Mouse (Mus musculus): ENCODE results near the gene Capn15. TPM values are rescaled to one million over a fixed set of nuclear protein-coding genes. Genes with fewer than 3 reads are reported as not detected.
A peak's percentile ranks its signal among the peaks of the same experiment; 100 is the strongest.

Capn15 gene
- polyA plus RNA-seq, 1 experiment from 2014 or later, result 27.5 TPM

DNA sequence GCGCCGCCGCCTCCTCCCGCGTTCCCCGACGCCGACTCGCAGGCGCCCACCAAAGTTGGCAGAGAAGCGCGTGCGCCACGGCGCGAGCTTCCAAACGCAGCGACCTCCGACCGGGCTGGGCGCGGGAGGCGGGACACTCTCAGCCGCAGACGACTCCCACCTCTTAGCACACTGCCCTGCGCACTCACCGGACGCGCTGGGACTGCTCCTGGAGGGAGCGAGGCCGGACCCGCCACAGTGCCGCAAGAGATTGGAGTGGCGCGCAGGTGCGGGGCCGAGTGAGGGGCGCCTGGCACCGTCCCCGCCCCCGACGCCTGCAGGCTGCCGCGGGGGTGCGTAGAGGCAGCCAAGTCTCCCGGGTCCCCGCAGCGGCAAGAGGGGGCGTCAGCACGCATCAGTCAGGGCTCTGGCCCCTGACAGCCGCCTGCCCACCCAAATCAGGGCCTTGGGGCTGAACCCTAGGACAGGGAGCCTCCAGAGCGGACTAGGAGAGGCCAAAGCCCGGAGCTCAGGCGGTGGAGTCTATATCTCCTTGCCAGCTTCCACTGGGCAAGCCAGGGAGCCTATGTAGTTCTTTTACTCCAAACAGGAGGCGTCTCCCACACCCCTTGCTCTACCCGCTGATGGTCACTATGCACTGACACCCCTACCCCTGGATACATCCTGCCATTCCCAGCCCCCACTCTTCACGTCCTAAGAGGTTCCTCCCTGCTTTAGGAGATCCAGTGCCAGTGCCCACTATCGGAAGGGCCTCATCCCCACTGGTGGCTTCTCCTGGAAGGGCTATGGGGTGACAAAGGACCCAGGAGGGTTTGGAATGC, 33.6 kb downstream of the Capn15 start, which contains the start of gene A930017K11Rik:
TSS of gene A930017K11Rik (minus strand) at position 763 of the 821 bp plus-strand sequence.
- ATAC-seq (ENCODE audit: low FRiP score) (no peak), DNase-seq (ENCODE audit: low spot score) (no peak)
- no peaks in the 10 kb centered on the region for H3K36me3 ChIP-seq (replicated peaks; ENCODE audit: control insufficient read depth, insufficient read depth)
- H3K27me3 ChIP-seq (ENCODE audit: control insufficient read depth, insufficient read depth, low read length), result peaks cover 41% of the 10 kb centered on the region
- H3K4me3 ChIP-seq (replicated peaks; ENCODE audit: low read length), result peak within 1 kb of the TSS; percentile 29
- H3K9me3 ChIP-seq (ENCODE audit: control insufficient read depth, low read length), result no peaks in the 10 kb centered on the region
- no peak within 1 kb of the TSS for H3K9ac ChIP-seq
- peak within 1 kb of the TSS; percentile 56 for H3K4me2 ChIP-seq (replicated peaks)
- peaks cover 11% of the 10 kb centered on the region for H3K4me1 ChIP-seq (replicated peaks; ENCODE audit: control insufficient read depth, insufficient read depth, low read length)
- under 1% methylated on average over 56 of the region's 58 CpGs for WGBS
- no peak within 1 kb of the TSS for H3K27ac ChIP-seq

DNA sequence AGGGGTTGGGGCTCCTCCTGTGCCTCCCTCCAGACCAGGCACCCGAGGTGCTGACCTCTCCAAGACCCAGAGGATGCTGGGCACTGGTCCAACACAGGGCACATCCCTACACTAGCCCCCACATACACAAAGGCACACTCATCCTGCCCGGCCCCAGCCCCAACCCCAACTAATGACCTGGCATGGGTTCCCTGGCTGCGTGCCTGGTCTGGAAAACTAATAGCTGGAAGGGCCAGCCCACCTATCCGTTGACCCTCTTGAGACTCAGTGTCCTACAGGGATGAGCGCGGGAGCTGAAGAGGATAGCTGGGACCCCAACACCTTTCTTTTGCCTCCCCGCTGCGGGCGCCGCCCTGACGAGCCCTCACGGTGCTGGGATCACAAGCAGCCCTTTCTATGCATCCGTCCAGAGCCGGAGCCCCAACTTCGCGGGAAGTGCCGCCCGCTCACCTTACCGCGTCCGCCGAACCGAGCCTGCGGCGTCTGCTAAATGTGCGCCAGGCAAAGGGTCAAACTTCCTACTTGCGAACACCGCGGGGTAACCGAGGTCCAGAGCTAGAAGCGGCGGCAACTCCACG, 34.3 kb downstream of the Capn15 start:
- H3K4me2 ChIP-seq (replicated peaks), result peak overlapping the region; percentile 56
- peak overlapping the region; percentile 29 for H3K4me3 ChIP-seq (replicated peaks; ENCODE audit: low read length)
- H3K27ac ChIP-seq, result no peak overlapping the region
- ATAC-seq (ENCODE audit: low FRiP score) (peak; percentile 3; the same call in 1 of the 2 replicates), DNase-seq (ENCODE audit: low spot score) (no peak)
- H3K9ac ChIP-seq, result no peak overlapping the region
- no peaks in the 10 kb centered on the region for H3K36me3 ChIP-seq (replicated peaks; ENCODE audit: control insufficient read depth, insufficient read depth)
- H3K4me1 ChIP-seq (replicated peaks; ENCODE audit: control insufficient read depth, insufficient read depth, low read length), result peaks cover 11% of the 10 kb centered on the region
- no peaks in the 10 kb centered on the region for H3K9me3 ChIP-seq (ENCODE audit: control insufficient read depth, low read length)
- whole genome bisulfite sequencing, result 1% methylated on average over 33 of the region's 33 CpGs
- H3K27me3 ChIP-seq (ENCODE audit: control insufficient read depth, insufficient read depth, low read length), result peaks cover 41% of the 10 kb centered on the region

DNA sequence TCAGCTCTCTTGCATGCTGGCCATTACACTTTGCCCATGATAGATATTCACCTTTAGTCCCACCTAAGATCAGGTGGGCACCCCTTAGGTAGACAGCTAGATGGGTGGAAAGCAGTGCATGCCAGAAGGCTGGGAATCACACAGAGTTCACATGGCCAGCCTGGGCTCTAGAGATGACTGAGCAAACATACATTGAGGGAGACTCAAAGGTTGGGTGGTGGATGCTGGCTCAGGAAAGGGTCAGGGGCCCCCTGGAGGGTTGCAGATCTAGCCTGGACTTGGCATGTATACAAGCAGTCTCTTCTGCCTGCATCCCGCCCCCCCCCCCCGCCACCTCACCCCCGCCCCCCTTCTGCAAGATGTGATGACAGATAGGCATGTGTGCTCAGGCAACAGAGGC, 34.9 kb downstream of the Capn15 start:
- Histone ChIP-seq H3K4me3 (replicated peaks; ENCODE audit: low read length) (no peak overlapping the region), H3K9ac (no peak overlapping the region), H3K27me3 (ENCODE audit: control insufficient read depth, insufficient read depth, low read length) (peaks cover 41% of the 10 kb centered on the region), H3K36me3 (replicated peaks; ENCODE audit: control insufficient read depth, insufficient read depth) (no peaks in the 10 kb centered on the region), H3K4me1 (replicated peaks; ENCODE audit: control insufficient read depth, insufficient read depth, low read length) (peaks cover 11% of the 10 kb centered on the region), H3K4me2 (replicated peaks) (no peak overlapping the region), H3K9me3 (ENCODE audit: control insufficient read depth, low read length) (no peaks in the 10 kb centered on the region), H3K27ac (no peak overlapping the region)
- no peak for ATAC-seq (ENCODE audit: low FRiP score)
- DNase-seq (ENCODE audit: low spot score), result no peak
- 0% methylated on average over 2 of the region's 3 CpGs for WGBS

DNA sequence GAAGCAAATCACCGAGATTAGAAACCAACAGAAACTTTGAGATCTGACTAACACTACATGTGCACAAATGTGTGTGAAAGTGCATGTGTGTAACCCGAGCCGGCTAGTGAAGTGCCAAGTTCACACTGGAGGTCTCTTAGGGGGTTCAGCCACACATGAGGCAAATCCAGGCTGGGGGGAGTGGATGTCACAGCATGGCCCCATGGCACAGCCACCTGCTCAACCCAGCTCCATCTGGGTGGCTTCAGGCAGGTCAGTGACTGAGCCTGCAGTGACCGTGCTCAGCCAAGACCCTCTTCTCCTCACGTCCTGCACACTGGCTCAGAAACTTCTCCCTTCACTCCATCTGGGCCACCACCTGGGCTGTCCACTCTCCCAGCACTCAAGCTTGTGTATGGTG, 35.6 kb downstream of the Capn15 start:
- peaks cover 11% of the 10 kb centered on the region for H3K4me1 ChIP-seq (replicated peaks; ENCODE audit: control insufficient read depth, insufficient read depth, low read length)
- H3K9ac ChIP-seq, result no peak overlapping the region
- ATAC-seq (ENCODE audit: low FRiP score) (no peak), DNase-seq (ENCODE audit: low spot score) (no peak)
- no peaks in the 10 kb centered on the region for H3K9me3 ChIP-seq (ENCODE audit: control insufficient read depth, low read length)
- no peaks in the 10 kb centered on the region for H3K36me3 ChIP-seq (replicated peaks; ENCODE audit: control insufficient read depth, insufficient read depth)
- 78% methylated on average over 5 of the region's 5 CpGs for WGBS
- H3K4me3 ChIP-seq (replicated peaks; ENCODE audit: low read length), result no peak overlapping the region
- H3K27ac ChIP-seq, result no peak overlapping the region
- H3K27me3 ChIP-seq (ENCODE audit: control insufficient read depth, insufficient read depth, low read length), result peaks cover 41% of the 10 kb centered on the region
- H3K4me2 ChIP-seq (replicated peaks), result no peak overlapping the region

DNA sequence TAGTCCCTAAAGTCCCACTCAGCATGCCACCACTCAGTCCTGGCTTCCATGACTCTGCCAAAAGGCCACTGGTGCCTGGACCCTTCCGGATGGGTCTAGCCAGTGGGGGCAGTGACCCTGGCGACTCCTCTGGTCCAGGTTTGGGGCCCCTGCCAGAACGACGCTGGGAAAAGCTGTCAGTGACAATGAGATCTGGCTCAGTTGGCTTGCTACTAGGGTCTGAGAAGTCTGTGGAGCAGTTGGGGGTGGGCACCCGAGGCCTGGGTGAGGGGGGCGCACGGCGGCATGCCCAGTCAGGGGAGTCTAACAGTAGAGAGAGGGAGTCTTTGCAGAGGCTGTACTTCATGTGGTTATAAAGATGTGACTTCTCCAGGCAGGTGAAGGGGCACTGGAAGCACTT, 37.5 kb downstream of the Capn15 start:
- DNase-seq (ENCODE audit: low spot score) (no peak), ATAC-seq (ENCODE audit: low FRiP score) (no peak)
- Histone ChIP-seq H3K4me1 (replicated peaks; ENCODE audit: control insufficient read depth, insufficient read depth, low read length) (peaks cover 11% of the 10 kb centered on the region), H3K27me3 (ENCODE audit: control insufficient read depth, insufficient read depth, low read length) (peaks cover 35% of the 10 kb centered on the region), H3K9me3 (ENCODE audit: control insufficient read depth, low read length) (no peaks in the 10 kb centered on the region), H3K4me3 (replicated peaks; ENCODE audit: low read length) (no peak overlapping the region), H3K9ac (no peak overlapping the region), H3K27ac (no peak overlapping the region), H3K4me2 (replicated peaks) (no peak overlapping the region), H3K36me3 (replicated peaks; ENCODE audit: control insufficient read depth, insufficient read depth) (no peaks in the 10 kb centered on the region)
- WGBS, result 81% methylated on average over 8 of the region's 8 CpGs

DNA sequence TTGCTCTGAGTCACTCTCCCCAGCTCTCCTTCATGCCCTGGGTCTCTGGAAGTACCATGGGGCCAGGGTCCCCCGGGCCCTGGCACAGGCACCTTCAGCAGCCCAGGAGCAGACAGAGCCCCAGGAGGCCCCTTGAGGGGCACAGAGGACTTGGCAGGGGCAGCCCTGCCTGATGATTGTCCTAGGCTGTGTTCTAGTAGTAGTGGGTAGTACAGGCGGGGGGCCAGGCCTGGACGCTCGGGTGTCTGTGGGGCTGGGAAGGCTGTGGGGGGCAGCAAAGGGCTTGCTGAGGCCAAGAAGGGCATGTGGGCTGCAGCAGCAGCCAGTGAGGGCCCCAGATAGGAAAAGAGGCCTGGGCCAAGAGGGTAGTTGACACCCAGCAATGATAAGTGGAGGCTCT, 38.0 kb downstream of the Capn15 start:
- Histone ChIP-seq H3K36me3 (replicated peaks; ENCODE audit: control insufficient read depth, insufficient read depth) (no peaks in the 10 kb centered on the region), H3K4me2 (replicated peaks) (no peak overlapping the region), H3K4me3 (replicated peaks; ENCODE audit: low read length) (no peak overlapping the region), H3K4me1 (replicated peaks; ENCODE audit: control insufficient read depth, insufficient read depth, low read length) (peaks cover 11% of the 10 kb centered on the region), H3K9me3 (ENCODE audit: control insufficient read depth, low read length) (no peaks in the 10 kb centered on the region), H3K27ac (no peak overlapping the region), H3K9ac (no peak overlapping the region), H3K27me3 (ENCODE audit: control insufficient read depth, insufficient read depth, low read length) (peaks cover 30% of the 10 kb centered on the region)
- DNase-seq (ENCODE audit: low spot score) (no peak), ATAC-seq (ENCODE audit: low FRiP score) (no peak)
- WGBS, result 90% methylated on average over 4 of the region's 4 CpGs

DNA sequence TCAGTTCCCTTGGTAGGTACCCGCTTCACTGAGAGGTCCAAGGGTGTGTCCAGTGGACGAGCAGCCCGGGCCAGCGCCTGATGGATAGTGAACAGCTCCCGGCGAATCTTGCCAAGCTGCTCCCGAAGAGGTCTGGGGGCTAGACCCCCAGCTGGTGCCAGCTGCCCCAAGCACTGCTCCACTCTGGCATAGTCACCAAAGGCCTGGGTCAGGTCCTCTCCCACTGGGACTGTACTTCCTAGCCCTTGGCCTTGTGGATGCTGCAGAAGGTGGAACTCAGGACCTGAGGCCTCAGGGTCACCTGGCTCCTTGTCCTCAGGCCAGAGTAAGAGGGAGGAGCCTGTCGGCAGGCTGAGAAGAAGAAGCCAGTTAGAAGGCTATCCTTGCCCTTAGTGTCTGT, 38.7 kb downstream of the Capn15 start:
- no peak overlapping the region for H3K9ac ChIP-seq
- peaks cover 13% of the 10 kb centered on the region for H3K4me1 ChIP-seq (replicated peaks; ENCODE audit: control insufficient read depth, insufficient read depth, low read length)
- no peaks in the 10 kb centered on the region for H3K9me3 ChIP-seq (ENCODE audit: control insufficient read depth, low read length)
- WGBS, result 82% methylated on average over 8 of the region's 8 CpGs
- ATAC-seq (ENCODE audit: low FRiP score), result no peak
- no peak overlapping the region for H3K4me3 ChIP-seq (replicated peaks; ENCODE audit: low read length)
- peaks cover 23% of the 10 kb centered on the region for H3K27me3 ChIP-seq (ENCODE audit: control insufficient read depth, insufficient read depth, low read length)
- H3K36me3 ChIP-seq (replicated peaks; ENCODE audit: control insufficient read depth, insufficient read depth), result no peaks in the 10 kb centered on the region
- no peak overlapping the region for H3K4me2 ChIP-seq (replicated peaks)
- DNase-seq (ENCODE audit: low spot score), result no peak
- H3K27ac ChIP-seq, result no peak overlapping the region

DNA sequence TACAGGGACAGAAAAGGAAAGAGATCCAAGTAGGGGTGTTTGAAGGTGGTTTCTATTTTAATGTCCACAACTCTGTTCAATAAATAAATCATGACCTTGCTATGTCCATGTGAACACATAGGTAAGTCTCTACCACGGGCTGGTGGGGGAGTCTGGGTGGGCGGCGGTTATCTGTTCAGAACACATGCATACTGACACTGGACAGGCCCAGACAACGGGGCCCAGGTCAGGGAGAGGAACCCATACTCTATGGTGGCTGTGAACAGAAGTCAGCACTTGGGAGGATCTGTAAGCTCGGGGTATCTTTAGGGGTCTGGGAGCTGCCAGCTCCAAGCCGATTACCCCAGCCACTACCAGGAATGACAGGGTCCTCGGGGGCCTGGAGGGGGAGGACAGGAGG, 39.2 kb downstream of the Capn15 start:
- DNase-seq (ENCODE audit: low spot score), result no peak
- Histone ChIP-seq H3K9ac (no peak overlapping the region), H3K4me1 (replicated peaks; ENCODE audit: control insufficient read depth, insufficient read depth, low read length) (peaks cover 9% of the 10 kb centered on the region), H3K4me2 (replicated peaks) (no peak overlapping the region), H3K27ac (no peak overlapping the region), H3K36me3 (replicated peaks; ENCODE audit: control insufficient read depth, insufficient read depth) (no peaks in the 10 kb centered on the region), H3K27me3 (ENCODE audit: control insufficient read depth, insufficient read depth, low read length) (peaks cover 18% of the 10 kb centered on the region), H3K9me3 (ENCODE audit: control insufficient read depth, low read length) (no peaks in the 10 kb centered on the region), H3K4me3 (replicated peaks; ENCODE audit: low read length) (no peak overlapping the region)
- no peak for ATAC-seq (ENCODE audit: low FRiP score)
- WGBS, result 81% methylated on average over 7 of the region's 7 CpGs

DNA sequence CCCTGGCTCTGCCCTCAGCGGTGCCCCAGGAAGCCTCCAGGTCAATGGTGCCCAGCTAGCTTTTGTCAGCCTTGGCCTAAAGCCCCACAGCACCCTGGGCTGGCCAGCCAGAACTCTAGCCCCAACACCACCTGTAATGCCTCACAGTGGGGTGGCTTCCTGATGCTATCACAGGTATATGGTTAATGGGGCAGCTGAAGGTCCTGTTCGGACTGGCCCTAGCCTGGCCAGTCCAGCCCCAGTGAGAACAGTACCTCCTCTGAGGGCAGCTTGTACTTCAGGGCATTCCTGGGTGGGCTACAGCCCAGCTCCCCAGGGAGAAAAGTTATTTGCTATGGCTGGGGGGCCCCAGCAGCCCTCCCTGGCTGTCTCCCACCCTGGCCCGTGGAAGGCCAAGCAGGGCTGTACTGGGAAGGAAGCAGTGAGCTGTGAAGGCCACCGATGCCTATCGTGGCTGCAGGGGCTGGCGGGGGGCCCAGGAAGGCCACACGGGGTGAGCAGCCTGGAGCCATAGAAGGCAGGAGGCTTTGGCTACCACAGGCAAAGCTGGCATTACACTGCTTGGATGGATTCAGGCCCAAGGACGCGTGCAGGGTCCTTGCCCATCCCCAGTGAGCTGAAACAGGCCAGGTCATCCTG, 40.0 kb downstream of the Capn15 start:
- Histone ChIP-seq H3K36me3 (replicated peaks; ENCODE audit: control insufficient read depth, insufficient read depth) (no peaks in the 10 kb centered on the region), H3K9me3 (ENCODE audit: control insufficient read depth, low read length) (no peaks in the 10 kb centered on the region), H3K9ac (no peak overlapping the region), H3K27me3 (ENCODE audit: control insufficient read depth, insufficient read depth, low read length) (peaks cover 11% of the 10 kb centered on the region), H3K4me2 (replicated peaks) (no peak overlapping the region), H3K4me3 (replicated peaks; ENCODE audit: low read length) (no peak overlapping the region), H3K4me1 (replicated peaks; ENCODE audit: control insufficient read depth, insufficient read depth, low read length) (peaks cover 13% of the 10 kb centered on the region), H3K27ac (no peak overlapping the region)
- WGBS, result 61% methylated on average over 9 of the region's 9 CpGs
- no peak for ATAC-seq (ENCODE audit: low FRiP score)
- DNase-seq (ENCODE audit: low spot score), result no peak
